Mouse (Mus musculus) hindbrain, embryonic 12.5 days (tissue): Measurements from ENCODE around the gene 2610528A11Rik. TPM values are rescaled to one million over a fixed set of nuclear protein-coding genes. Genes with fewer than 3 reads are reported as not detected.
"Not testable (repeated sequence)": the region's sequence is repeated elsewhere in the genome, so short reads cannot be mapped to it uniquely, and the experiment has no call there.

ENCODE experiments used
- ATAC-seq: fragments of 200-750 bp; cut with Nextera tagmentation; 2 replicates; pipeline ENCODE4 v1.8.0; 2017; ENCODE audit warnings: moderate TSS enrichment; ENCODE audit not compliant: low FRiP score
- H3K27ac ChIP-seq: fragments of 300-500 bp; sonication (generic); 2 replicates; pipeline ENCODE4 v1.5.1; 2016; ENCODE audit warnings: mild to moderate bottlenecking
- H3K27me3 ChIP-seq: fragments of 300-500 bp; sonication (generic); 2 replicates; pipeline ENCODE4 v1.6.1; 2016; ENCODE audit warnings: mild to moderate bottlenecking
- H3K36me3 ChIP-seq: fragments of 300-500 bp; sonication (generic); 2 replicates; pipeline ENCODE4 v1.6.1; 2016; ENCODE audit warnings: mild to moderate bottlenecking
- H3K4me1 ChIP-seq: fragments of 300-500 bp; sonication (generic); 2 replicates; pipeline ENCODE4 v1.6.1; 2016
- H3K4me2 ChIP-seq: fragments of 300-500 bp; sonication (generic); replicated peaks from 2 replicates; pipeline ENCODE4 v1.6.1; 2016; ENCODE audit warnings: mild to moderate bottlenecking
- H3K4me3 ChIP-seq: fragments of 300-500 bp; sonication (generic); 2 replicates; pipeline ENCODE4 v1.5.1; 2016; ENCODE audit warnings: mild to moderate bottlenecking
- H3K9ac ChIP-seq: fragments of 300-500 bp; sonication (generic); 2 replicates; pipeline ENCODE4 v1.6.1; 2016; ENCODE audit warnings: mild to moderate bottlenecking, moderate library complexity
- H3K9me3 ChIP-seq: fragments of 300-500 bp; sonication (generic); replicated peaks from 2 replicates; pipeline ENCODE4 v1.6.1; 2016; ENCODE audit warnings: mild to moderate bottlenecking
- WGBS: fragments of 180-500 bp; shearing (Covaris S2); methylation state at CpG from one replicate; pipeline ENCODE4 v1.1.7; 2016; 5-methylcytosine and 5-hydroxymethylcytosine counted together
- polyA plus RNA-seq: library from polyadenylated mRNA; unstranded; fragments of >200 nt; fragmentation: Nextera tagmentation; extraction: Ambion mirVana; gene quantifications from 2 replicates; pipeline ENCODE4 v1.2.1, GENCODE M21; 2016

Gene 2610528A11Rik
- not detected in 2 replicates for polyA plus RNA-seq

- Histone ChIP-seq H3K27ac (no peak within 1 kb of the TSS), H3K9ac (no peak within 1 kb of the TSS), H3K27me3 (no peaks in the 10 kb centered on the region), H3K4me3 (no peak within 1 kb of the TSS), H3K9me3 (no peaks in the 10 kb centered on the region), H3K4me2 (no peak within 1 kb of the TSS), H3K4me1 (no peaks in the 10 kb centered on the region), H3K36me3 (peaks cover 4% of the 10 kb centered on the region; the same call in 1 of the 2 replicates)
- no peak for ATAC-seq
- 69% methylated on average over 3 of the region's 3 CpGs for WGBS
These were observed at the start of gene 2610528A11Rik for GRCm38 (mm10) chr14:37113922-37114321. Gene 2610528A11Rik, minus strand, starts transcription at chr14:37114022.

GRCm38 (mm10) chr14:37163277-37163956 lies 49.6 kb upstream of the 2610528A11Rik start:
- no peak for ATAC-seq
- Histone ChIP-seq H3K9ac (no peak overlapping the region), H3K27ac (no peak overlapping the region), H3K36me3 (no peaks in the 10 kb centered on the region), H3K27me3 (no peaks in the 10 kb centered on the region), H3K4me3 (no peak overlapping the region), H3K9me3 (peaks cover 5% of the 10 kb centered on the region; the same call in 1 of the 2 replicates), H3K4me2 (no peak overlapping the region), H3K4me1 (no peaks in the 10 kb centered on the region)
- WGBS = 81% methylated on average over 4 of the region's 4 CpGs

- H3K27me3 ChIP-seq = no peaks in the 10 kb centered on the region
- WGBS = 85% methylated on average over 1 of the region's 1 CpGs
These were observed 40.6 kb upstream of the 2610528A11Rik start for GRCm38 (mm10) chr14:37154391-37154790.

GRCm38 (mm10) chr14:37139051-37139710 lies 25.4 kb upstream of the 2610528A11Rik start:
- ATAC-seq = no peak
- no peak overlapping the region for H3K4me3 ChIP-seq
- H3K27me3 ChIP-seq = no peaks in the 10 kb centered on the region
- H3K27ac ChIP-seq = no peak overlapping the region
- H3K4me2 ChIP-seq = no peak overlapping the region
- H3K36me3 ChIP-seq = no peaks in the 10 kb centered on the region
- H3K4me1 ChIP-seq = peaks cover 3% of the 10 kb centered on the region
- 62% methylated on average over 8 of the region's 8 CpGs for WGBS
- no peaks in the 10 kb centered on the region for H3K9me3 ChIP-seq
- no peak overlapping the region for H3K9ac ChIP-seq

More at GRCm38 (mm10) chr14:37154391-37154790, 40.6 kb upstream of the 2610528A11Rik start:
- ATAC-seq = no peak
- no peak overlapping the region for H3K9ac ChIP-seq
- H3K4me3 ChIP-seq = no peak overlapping the region
- no peaks in the 10 kb centered on the region for H3K36me3 ChIP-seq
- no peaks in the 10 kb centered on the region for H3K4me1 ChIP-seq
- H3K9me3 ChIP-seq = peaks cover 14% of the 10 kb centered on the region
- no peak overlapping the region for H3K27ac ChIP-seq
- H3K4me2 ChIP-seq = no peak overlapping the region

- H3K4me3 ChIP-seq, H3K4me2 ChIP-seq, H3K9ac ChIP-seq, H3K36me3 ChIP-seq, H3K27ac ChIP-seq, H3K9me3 ChIP-seq, ATAC-seq, H3K4me1 ChIP-seq, H3K27me3 ChIP-seq: not testable (repeated sequence)
- WGBS = 86% methylated on average over 3 of the region's 3 CpGs
These were observed 23.8 kb upstream of the 2610528A11Rik start for GRCm38 (mm10) chr14:37137596-37137995.

- Histone ChIP-seq H3K27me3 (no peaks in the 10 kb centered on the region), H3K9ac (no peak overlapping the region), H3K4me2 (peak overlapping the region; percentile 64; the same call in 1 of the 2 replicates), H3K9me3 (no peaks in the 10 kb centered on the region), H3K27ac (no peak overlapping the region), H3K4me1 (peaks cover 6% of the 10 kb centered on the region), H3K4me3 (no peak overlapping the region), H3K36me3 (peaks cover 12% of the 10 kb centered on the region; the same call in 1 of the 2 replicates)
- whole genome bisulfite sequencing = 91% methylated on average over 4 of the region's 4 CpGs
- no peak for ATAC-seq
These were observed 22.3 kb upstream of the 2610528A11Rik start for GRCm38 (mm10) chr14:37136110-37136509.

GRCm38 (mm10) chr14:37135671-37136070 lies 21.8 kb upstream of the 2610528A11Rik start:
- peak; percentile 73 for ATAC-seq
- H3K27ac ChIP-seq = 0 out of 2 replicates have a peak overlapping the region, but pooled peaks have one; percentile 44
- H3K4me3 ChIP-seq = peak overlapping the region; percentile 91
- H3K9ac ChIP-seq = peak overlapping the region; percentile 32
- WGBS = 2% methylated on average over 10 of the region's 10 CpGs
- no peaks in the 10 kb centered on the region for H3K27me3 ChIP-seq
- H3K36me3 ChIP-seq = peaks cover 15% of the 10 kb centered on the region; the same call in 1 of the 2 replicates
- H3K4me1 ChIP-seq = peaks cover 6% of the 10 kb centered on the region
- no peaks in the 10 kb centered on the region for H3K9me3 ChIP-seq
- peak overlapping the region; percentile 64 for H3K4me2 ChIP-seq

GRCm38 (mm10) chr14:37135127-37135593 lies 21.3 kb upstream of the 2610528A11Rik start, which contains the start of gene Ghitm:
Gene Ghitm, minus strand, starts transcription at chr14:37135272.
- H3K27ac ChIP-seq = peak within 1 kb of the TSS; percentile 83
- whole genome bisulfite sequencing = under 1% methylated on average over 38 of the region's 38 CpGs
- peak within 1 kb of the TSS; percentile 91 for H3K4me3 ChIP-seq
- ATAC-seq = peak; percentile 99
- peaks cover 6% of the 10 kb centered on the region for H3K4me1 ChIP-seq
- no peaks in the 10 kb centered on the region for H3K27me3 ChIP-seq
- H3K4me2 ChIP-seq = peak within 1 kb of the TSS; percentile 69
- peaks cover 19% of the 10 kb centered on the region; the same call in 1 of the 2 replicates for H3K36me3 ChIP-seq
- no peaks in the 10 kb centered on the region for H3K9me3 ChIP-seq
- peak within 1 kb of the TSS; percentile 87 for H3K9ac ChIP-seq

- Histone ChIP-seq H3K27ac (peak overlapping the region; percentile 83), H3K4me2 (peak overlapping the region; percentile 69)
- ATAC-seq = peak; percentile 47; the same call in 1 of the 2 replicates
These were observed 20.7 kb upstream of the 2610528A11Rik start for GRCm38 (mm10) chr14:37134304-37135126.

GRCm38 (mm10) chr14:37127652-37128051 lies 13.8 kb upstream of the 2610528A11Rik start:
- 53% methylated on average over 4 of the region's 4 CpGs for WGBS
- peaks cover 70% of the 10 kb centered on the region for H3K36me3 ChIP-seq
- no peak overlapping the region for H3K4me3 ChIP-seq
- H3K9me3 ChIP-seq = no peaks in the 10 kb centered on the region
- no peak overlapping the region for H3K4me2 ChIP-seq
- no peak for ATAC-seq
- no peak overlapping the region for H3K27ac ChIP-seq
- H3K9ac ChIP-seq = no peak overlapping the region
- no peaks in the 10 kb centered on the region for H3K27me3 ChIP-seq
- no peaks in the 10 kb centered on the region for H3K4me1 ChIP-seq

More at GRCm38 (mm10) chr14:37134304-37135126, 20.7 kb upstream of the 2610528A11Rik start:
- H3K9me3 ChIP-seq = no peaks in the 10 kb centered on the region
- WGBS = 3% methylated on average over 40 of the region's 40 CpGs
- H3K9ac ChIP-seq = peak overlapping the region; percentile 87
- H3K27me3 ChIP-seq = no peaks in the 10 kb centered on the region
- H3K4me3 ChIP-seq = peak overlapping the region; percentile 91
- H3K36me3 ChIP-seq = peaks cover 20% of the 10 kb centered on the region; the same call in 1 of the 2 replicates
- peaks cover 6% of the 10 kb centered on the region for H3K4me1 ChIP-seq

- WGBS = 94% methylated on average over 4 of the region's 4 CpGs
These were observed 5.4 kb upstream of the 2610528A11Rik start for GRCm38 (mm10) chr14:37119233-37119632.

More at GRCm38 (mm10) chr14:37119233-37119632, 5.4 kb upstream of the 2610528A11Rik start:
- Histone ChIP-seq H3K27ac (no peak overlapping the region), H3K4me1 (no peaks in the 10 kb centered on the region), H3K27me3 (no peaks in the 10 kb centered on the region), H3K9ac (no peak overlapping the region), H3K9me3 (no peaks in the 10 kb centered on the region), H3K4me3 (no peak overlapping the region), H3K4me2 (no peak overlapping the region), H3K36me3 (peaks cover 46% of the 10 kb centered on the region)
- ATAC-seq = no peak
